Mouse (Mus musculus) cerebellum, adult (tissue): ENCODE measurements around the gene Tamm41.

Experiments used
- ATAC-seq: cut with Nextera tagmentation; 2 replicates; pipeline ENCODE4 v1.9.2; 2017; ENCODE audit warnings: mild to moderate bottlenecking, moderate library complexity, mixed read lengths; ENCODE audit not compliant: insufficient number of reproducible peaks, low FRiP score, low TSS enrichment

The Tamm41 gene

DNA sequence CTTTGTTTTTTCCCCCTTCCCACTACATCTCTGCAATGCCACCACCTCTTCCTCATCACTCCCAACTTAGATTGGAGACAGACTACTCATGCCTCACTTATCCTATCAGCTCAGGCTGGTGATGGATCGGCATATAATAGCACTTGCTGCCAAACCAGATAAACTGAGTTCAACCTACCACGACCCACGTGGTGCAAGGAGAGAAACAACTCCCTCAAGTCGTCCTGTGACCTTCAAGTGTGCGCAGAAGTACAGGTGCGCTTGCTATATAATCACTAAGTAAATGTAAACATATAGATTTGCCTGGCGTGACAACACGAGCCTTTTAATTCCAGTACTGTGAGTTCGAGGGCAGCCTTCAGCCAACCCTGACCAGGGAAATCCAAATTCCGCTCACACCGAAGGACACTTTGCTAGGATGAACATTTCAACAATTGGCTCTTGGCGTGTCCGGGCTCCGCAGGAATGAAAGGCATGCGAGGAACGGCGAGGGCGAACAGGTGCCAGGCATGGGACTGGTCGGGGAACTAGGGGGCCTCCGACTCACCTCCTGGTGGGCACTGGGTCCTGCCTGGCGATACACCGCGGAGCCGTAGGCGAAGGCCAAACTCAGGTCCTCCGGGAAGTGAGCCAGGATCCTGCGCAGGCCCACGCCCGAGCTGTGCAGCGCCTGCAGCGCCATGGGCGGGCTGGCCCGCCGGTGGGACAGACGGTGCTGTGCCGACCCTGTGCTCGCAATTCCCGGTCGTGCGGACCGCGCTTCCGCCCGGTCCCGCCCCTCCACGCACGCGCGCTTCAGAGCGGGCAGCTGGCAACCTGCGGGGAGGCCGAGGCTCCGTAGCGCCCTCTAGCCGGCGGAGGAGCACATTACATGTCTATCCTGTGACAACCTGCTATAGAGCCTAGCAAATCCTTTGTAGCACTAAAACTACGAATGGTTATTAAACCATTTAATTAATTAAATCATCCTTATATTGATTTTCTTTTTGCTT lies at the start of gene Tamm41:
Gene Tamm41, minus strand, starts transcription at position 774 of the 992 bp plus-strand sequence.
- peak; percentile 90 for ATAC-seq

GRCm38 (mm10) chr6:115085274-115085841 lies 47.7 kb upstream of the Tamm41 start:
- peak; percentile 92 for ATAC-seq

- ATAC-seq: no peak; the same call in 1 of the 2 replicates
Observed at GRCm38 (mm10) chr6:115076781-115077575, 39.3 kb upstream of the Tamm41 start.

DNA sequence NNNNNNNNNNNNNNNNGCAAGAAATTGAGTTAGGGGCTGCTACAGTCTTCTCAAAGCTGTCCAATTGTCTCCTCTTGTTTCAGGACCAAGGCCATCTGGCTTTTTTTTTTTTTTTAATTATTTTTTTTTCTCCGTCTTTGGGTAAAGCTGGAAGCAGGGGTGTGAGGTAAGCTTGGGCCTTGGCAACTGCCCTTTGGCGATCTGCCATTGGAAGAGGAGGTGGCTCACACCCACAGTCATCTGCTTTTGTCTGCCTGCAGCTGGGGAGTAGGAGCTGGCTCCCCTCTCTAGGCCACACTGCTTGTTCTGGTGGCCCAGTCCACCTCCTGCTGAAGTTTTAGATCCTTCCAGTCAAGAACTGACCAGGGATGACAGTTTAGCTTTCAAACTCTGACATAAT lies 34.3 kb upstream of the Tamm41 start:
- no peak for ATAC-seq

DNA sequence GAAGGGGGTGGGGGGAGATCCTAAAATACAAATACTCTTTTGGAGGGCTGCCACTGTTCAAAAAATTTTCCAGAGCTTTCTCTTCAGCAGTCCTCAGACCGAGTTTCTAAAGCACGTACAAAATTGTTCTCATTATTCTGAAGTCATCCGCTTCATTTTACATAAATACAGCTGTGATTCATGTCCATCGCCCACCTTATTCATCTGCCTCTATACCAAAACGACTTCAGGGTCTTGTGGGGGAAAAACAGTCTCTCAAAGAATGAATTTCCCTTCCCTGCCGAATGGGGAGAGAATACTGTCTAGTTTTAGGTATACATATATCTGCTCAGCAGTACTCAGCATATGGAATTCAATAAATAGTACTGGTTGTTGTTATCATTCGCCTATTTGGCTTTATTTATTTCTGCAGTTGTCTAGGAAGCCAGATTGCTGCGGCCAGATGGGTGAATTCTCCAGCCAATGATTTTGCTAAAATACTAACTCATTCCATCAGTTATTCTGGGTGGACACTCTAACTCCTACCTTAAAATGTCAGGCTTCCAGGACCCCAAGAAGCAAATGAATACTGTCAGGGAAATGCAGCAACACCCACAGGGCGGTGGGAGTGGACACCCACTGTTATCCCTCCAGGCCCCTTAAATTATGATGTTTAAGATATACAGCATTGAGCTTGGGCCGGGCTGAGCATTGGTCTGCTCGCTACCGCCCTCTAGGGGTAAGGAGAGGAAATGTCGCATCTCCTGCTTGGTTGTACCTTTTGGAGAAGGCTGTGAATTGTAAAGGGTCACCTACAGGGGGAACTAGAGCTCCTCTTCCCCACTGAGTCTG lies 27.9 kb upstream of the Tamm41 start:
- ATAC-seq: peak; percentile 45; the same call in 1 of the 2 replicates

- no peak for ATAC-seq
Observed at GRCm38 (mm10) chr6:115062605-115063350, 25.1 kb upstream of the Tamm41 start.

DNA sequence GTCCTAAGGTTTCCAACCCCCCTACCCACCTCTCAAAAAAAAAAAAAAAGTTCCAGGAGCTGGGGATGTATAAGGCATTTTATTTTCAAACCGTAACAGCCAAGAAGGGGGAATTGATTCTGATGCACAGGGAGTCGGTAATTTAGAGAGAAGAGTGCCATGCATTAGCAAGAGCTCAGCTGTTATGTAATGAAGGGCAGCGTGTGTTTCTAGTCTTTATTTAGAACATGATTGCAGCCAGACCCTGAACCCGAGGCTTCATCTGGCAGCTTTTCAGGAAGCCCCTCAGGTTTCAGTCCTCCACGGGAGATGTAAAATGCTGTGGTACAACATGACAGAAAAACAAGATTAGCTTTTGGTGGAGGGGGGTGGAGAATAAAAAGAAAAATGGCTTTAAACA lies 21.6 kb upstream of the Tamm41 start:
- ATAC-seq: no peak

GRCm38 (mm10) chr6:115056699-115057098 lies 19.0 kb upstream of the Tamm41 start:
- ATAC-seq: no peak

- ATAC-seq: no peak
Observed at GRCm38 (mm10) chr6:115055440-115055839, 17.8 kb upstream of the Tamm41 start.

- no peak for ATAC-seq
Observed at GRCm38 (mm10) chr6:115051586-115052197, 14.0 kb upstream of the Tamm41 start.

- ATAC-seq: peak; percentile 56; the same call in 1 of the 2 replicates
Observed at GRCm38 (mm10) chr6:115049015-115049414, 11.3 kb upstream of the Tamm41 start.

DNA sequence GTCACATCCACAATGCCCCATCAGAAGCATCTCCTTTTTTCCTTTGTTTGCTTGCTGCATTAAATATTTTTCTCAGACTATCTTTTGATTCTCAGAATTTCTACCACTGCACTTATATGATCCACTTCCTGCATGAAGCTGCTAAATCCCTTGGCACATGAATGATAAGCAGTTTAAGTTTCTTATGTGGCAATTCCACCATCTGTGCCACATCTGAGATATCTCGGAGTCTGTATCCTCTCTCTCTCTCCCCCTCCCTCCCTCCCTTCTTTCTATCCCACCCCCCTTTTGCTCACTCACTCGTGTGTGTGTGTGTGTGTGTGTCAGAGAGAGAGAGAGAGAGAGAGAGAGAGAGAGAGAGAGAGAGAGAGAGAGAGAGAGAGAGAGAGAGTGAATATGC lies 10.1 kb upstream of the Tamm41 start:
- ATAC-seq: no peak

- no peak for ATAC-seq
Observed at GRCm38 (mm10) chr6:115046064-115046463, 8.4 kb upstream of the Tamm41 start.

DNA sequence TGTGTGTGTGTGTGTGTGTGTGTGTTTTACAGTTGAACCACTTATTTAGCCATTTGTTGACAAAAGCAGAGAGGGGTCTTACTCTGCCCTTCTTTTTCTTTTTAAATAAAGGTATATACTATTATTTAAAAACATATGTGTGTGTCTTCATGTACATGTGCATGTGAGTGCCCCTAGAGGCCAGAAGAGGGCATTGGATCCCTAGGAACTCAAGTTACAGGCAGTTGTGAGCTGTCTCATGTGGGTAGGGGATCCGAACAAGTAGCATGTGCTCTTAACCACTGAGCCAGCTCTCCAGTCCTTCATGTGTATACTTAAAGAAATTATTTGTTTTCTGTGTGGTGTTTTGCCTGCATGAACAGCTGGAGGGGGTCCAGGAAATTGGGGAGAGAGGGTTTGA lies 7.0 kb upstream of the Tamm41 start:
- no peak for ATAC-seq

GRCm38 (mm10) chr6:115043657-115044500 lies 6.2 kb upstream of the Tamm41 start:
- ATAC-seq: no peak

DNA sequence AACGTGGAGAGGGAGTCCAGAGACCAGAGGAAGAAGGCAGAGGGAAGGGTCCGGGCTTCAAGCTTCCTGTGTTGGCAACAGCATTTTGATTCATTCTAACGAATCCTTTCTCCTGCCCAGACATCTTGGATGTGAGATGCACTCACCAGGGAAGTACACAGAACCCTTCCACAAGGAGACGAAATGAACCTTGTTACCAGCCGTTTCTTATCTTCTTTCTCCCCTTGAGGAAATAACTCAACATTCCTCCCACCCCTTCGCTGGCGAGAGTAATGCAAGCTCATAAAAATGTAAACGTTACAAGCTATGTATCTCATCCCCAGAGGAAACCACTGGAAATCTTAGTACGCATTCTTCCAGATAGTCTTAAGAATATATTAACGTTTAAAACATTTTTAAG lies 4.9 kb upstream of the Tamm41 start:
- ATAC-seq: no peak

DNA sequence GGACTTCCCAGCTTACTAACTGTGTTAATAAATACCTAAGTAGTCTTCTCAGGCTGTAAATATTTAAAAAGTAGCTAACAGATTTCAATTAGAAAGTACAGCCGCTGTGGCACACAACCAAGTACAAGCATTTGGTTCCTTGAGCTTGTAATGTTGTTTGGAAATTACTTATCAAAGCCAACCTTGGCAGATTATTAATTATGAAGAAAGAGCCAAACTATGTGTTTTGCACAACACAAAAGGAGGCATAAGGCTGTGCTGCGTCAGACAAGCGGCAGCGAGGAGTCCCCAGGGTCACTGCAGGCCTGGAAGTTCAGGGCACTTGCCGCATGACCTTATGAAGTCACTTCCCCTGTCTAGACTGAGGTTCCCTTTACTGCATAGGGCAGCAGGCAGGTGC lies 4.2 kb downstream of the Tamm41 start:
- ATAC-seq: no peak

- no peak for ATAC-seq
Observed at GRCm38 (mm10) chr6:115030098-115030497, 7.6 kb downstream of the Tamm41 start.
